Mouse (Mus musculus) gastrocnemius, postnatal 25 days (tissue): ENCODE measurements around the gene Gga1. TPM values are rescaled to one million over a fixed set of nuclear protein-coding genes. Genes with fewer than 3 reads are reported as not detected.
"Not testable (repeated sequence)": the region's sequence is repeated elsewhere in the genome, so short reads cannot be mapped to it uniquely, and the experiment has no call there.

ENCODE experiments used
- DNase-seq: peaks from one replicate; pipeline ENCODE4 v3.0.0; 2022
- total RNA-seq, 2 experiments: library from RNA; stranded (reverse); gene quantifications; 1 replicate in 1 of 2; 2 replicates in 1 of 2; pipeline ENCODE4 v1.2.3; 2021

Gene Gga1
- total RNA-seq, 2 experiments from 2014 or later: 33.5 to 34.2 TPM

GRCm38 (mm10) chr15:78844791-78845190 is 32.2 kb upstream of the Gga1 start:
- DNase-seq: peak; percentile 68

DNA sequence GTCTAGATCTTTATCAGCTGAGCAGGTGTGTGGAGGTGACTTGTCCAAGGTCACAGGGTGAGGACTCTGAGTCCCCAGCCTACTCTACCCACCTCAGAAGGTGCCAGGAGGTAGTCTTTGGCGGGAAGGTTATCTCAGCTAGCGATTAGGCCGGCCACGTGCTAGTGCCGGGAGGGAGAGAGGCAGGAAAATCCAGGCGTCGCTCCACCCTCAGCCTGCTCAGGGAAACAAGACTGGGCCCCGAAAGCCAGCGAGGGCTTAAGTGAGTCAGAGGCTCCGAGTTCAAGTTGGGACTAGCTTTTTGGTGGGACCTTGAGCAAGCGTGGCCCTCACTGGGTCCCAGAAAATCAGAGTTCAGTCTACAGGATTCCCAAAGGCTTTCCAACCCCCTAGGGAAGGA is 31.7 kb upstream of the Gga1 start:
- no peak for DNase-seq

DNA sequence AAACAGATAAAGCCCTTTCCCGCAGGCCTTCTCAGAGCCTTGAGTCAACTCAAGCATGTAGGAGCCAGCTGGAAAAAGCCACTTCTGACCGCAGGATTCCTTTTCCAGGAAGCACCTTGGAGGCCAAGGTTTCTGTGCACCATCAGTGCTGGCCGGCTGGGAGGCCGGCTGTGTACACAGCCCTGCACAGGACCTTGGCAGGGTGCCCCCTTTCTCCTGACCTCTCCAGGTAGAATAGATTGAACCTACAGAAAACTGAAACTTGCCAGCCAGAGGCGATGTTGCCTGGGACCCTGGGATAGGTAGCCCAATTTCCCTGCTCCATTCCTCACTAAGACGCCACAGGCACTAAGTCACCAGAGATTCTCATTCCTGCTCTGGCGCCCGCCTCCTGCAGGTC is 31.1 kb upstream of the Gga1 start:
- DNase-seq: no peak

DNA sequence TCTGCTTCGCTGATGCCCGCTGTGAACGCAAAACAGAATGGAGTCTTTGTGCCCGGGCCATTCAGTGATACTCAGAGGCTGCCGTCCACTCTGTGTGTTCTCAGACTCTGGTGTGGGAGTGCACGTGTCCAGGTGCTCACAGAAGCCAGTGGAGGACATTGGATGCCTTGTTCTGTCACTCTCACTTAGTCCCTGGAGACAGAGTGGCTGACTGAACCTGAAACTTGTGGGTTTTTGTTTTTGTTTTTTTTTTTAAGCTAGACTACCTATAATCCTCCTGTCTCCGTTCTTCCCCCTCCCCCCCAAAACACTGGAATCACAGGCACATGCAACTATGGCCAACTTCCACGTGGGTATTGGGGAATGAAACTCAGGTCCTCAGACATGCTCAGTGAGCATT is 30.6 kb upstream of the Gga1 start:
- DNase-seq: no peak

DNA sequence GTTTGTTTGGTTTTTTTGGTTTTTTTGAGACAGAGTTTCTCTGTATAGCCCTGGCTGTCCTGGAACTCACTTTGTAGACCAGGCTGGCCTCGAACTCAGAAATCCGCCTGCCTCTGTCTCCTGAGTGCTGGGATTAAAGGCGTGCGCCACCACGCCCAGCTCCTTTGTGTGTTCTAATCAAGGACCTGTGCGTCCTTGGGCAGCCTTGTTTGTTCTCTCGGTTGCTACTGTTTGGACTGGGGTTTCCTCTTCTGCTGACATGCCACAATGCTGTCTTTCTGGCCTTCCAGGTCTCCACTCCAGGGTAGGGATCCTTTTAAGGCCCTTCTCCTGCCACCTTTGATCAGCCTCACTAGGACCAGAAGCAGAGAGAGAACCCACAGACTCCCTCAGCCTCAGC is 30.2 kb upstream of the Gga1 start:
- DNase-seq: not testable (repeated sequence)

- DNase-seq: peak; percentile 69
Observed at GRCm38 (mm10) chr15:78848467-78848866, 28.5 kb upstream of the Gga1 start.

DNA sequence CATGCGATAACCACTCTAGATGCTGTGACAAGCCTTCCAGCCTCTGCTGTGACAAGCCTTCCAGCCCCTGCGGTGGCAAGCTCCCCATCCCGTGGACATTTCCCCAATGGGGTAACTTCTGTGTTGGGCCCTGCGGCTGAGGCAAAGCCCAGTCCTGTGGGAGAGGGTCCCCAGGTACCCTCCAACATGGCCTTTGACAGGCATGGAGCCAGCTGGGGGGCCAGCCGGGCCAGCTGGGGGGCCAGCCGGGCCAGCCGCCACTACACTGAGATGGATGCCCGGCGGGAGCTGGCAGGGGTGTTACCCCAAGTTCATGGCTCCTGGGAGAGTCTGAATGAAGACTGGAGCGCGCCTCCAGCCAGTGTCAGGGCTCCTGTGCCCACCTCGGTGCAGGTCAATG is 27.5 kb upstream of the Gga1 start:
- DNase-seq: no peak

DNA sequence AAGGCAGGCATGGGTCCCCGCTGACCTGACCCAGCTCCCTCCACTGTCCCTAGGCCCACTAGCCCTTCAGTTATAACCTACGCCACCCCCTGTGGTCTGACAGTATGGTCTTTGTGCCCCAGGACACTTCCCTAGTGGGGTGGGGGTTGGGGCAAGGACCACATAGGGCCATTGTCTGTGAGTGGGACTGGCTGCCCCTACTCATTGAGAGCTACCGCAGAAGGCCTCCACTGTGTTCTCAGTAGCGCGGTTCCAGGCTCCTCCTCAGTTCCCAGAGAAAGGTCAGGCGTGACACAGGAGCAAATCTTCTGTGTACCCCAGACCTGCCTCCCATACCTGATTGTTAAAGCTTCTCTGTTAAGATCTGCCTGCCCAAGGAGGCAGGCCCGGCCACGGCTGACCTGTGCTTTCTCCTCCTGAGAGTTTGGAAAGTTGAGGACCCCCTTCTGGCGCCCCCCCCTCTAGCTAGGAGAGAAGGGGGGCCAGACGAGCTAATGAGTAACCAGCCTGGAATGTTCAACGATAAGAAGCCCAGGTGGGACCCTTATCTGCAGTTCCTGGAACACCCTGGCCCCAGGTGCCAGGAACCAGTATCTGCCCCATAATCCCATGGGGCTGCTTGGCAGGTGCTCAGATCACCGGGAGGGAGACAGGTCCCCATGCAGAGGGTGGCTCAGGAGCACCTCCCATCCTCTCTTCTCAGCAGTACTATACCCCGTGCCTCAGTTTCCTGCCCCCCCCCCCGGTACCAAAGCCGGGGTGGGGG is 26.7 kb upstream of the Gga1 start:
- DNase-seq: no peak

GRCm38 (mm10) chr15:78850944-78851343 is 26.0 kb upstream of the Gga1 start:
- no peak for DNase-seq

DNA sequence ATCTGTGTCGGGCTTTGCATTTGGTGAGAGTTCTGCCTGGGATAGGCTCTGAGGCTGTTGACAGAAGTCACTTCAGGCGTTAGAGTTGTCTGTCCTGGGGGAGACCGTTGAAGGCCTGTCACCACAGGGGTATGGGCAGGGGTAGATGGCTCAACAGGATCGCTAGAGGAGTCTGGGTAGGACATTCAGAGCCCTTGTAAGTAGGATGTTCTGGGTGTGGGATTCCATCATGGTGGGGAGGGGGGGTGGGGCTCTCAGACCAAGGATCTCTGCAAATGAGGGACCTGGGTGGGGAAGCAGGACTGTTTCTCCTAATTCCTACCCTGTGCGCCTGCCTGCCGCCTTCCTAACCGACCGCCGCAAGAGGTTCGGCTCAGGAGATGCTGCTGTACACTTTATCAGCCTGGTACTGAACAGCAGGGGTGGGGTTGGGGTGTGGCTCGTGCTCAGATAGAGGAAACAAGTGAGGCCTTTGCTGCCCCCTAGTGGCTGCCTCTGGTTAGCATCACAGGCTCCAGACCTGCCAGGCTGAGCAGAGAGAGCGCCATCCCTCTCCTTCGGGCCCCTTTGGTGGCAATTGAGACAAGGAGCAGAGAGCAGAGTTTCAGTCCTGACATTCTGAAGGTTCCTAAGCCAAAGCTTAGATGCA is 25.4 kb upstream of the Gga1 start:
- DNase-seq: peak; percentile 82

- DNase-seq: no peak
Observed at GRCm38 (mm10) chr15:78855303-78855965, 21.6 kb upstream of the Gga1 start, which contains the start of gene Lgals2. Gene Lgals2 (minus strand): TSS chr15:78855529.

GRCm38 (mm10) chr15:78857009-78857408 is 20.0 kb upstream of the Gga1 start:
- DNase-seq: peak; percentile 78

- DNase-seq: no peak
Observed at GRCm38 (mm10) chr15:78859311-78859710, 17.7 kb upstream of the Gga1 start.

GRCm38 (mm10) chr15:78859714-78860113 is 17.3 kb upstream of the Gga1 start:
- no peak for DNase-seq

DNA sequence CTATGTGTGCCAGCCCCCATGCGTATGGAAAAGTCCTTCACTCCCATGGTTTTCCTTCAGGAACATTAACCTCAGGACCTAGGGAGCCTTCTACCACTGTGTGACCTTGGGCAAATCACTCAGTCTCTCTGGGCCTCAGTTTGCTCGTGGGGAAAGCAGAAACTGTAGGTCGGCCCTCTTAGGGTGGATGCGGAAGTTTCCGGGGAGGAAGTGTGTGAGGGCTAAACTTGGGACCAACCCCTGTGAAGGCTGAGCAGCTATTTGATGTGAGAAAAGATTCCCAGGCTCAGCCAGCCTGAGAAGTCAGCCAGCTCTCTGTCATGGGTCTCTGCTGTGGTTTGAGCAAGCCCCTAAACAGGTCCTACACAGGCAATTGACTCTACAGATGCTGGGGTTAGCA is 14.7 kb upstream of the Gga1 start:
- no peak for DNase-seq

- DNase-seq: no peak
Observed at GRCm38 (mm10) chr15:78863154-78863553, 13.8 kb upstream of the Gga1 start.

GRCm38 (mm10) chr15:78863852-78864253 is 13.1 kb upstream of the Gga1 start:
- no peak for DNase-seq

- DNase-seq: no peak
Observed at GRCm38 (mm10) chr15:78868398-78868797, 8.6 kb upstream of the Gga1 start.

GRCm38 (mm10) chr15:78868826-78869233 is 8.2 kb upstream of the Gga1 start:
- DNase-seq: no peak

DNA sequence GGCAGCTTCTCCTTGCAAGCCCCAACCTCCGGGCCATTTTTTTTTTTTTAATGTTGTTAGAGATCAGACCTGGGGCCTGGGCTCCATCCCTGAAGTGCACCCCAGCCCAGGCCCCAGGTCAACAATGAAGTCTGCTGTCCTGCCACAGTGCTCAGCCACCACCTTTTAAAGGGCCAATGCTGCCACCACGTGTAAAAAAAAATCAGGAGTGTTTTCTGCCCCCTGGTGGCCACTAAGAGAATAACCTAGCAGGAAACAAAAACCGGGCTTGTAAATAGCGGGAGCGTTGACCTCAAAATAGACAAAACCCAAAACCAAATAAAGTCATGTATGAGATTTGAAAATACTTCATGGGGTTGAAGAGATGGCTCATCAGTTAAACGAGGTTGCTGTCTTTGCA is 7.2 kb upstream of the Gga1 start:
- DNase-seq: no peak

GRCm38 (mm10) chr15:78872021-78872608 is 4.9 kb upstream of the Gga1 start:
- DNase-seq: no peak

GRCm38 (mm10) chr15:78873803-78874435 is 3.1 kb upstream of the Gga1 start:
- no peak for DNase-seq
